Mouse (Mus musculus) liver, embryonic 14.5 days (tissue): ENCODE results near the gene Utrn. TPM values are rescaled to one million over a fixed set of nuclear protein-coding genes. Genes with fewer than 3 reads are reported as not detected.

Experiments used
- ATAC-seq: fragments of 200-750 bp; cut with Nextera tagmentation; 2 replicates; pipeline ENCODE4 v1.8.0; 2017; ENCODE audit warnings: moderate number of reproducible peaks, mild to moderate bottlenecking, moderate library complexity; ENCODE audit not compliant: insufficient read depth
- DNase-seq, 3 experiments: peaks; one replicate each; pipeline ENCODE4 v3.0.0-alpha.2; 2012 to 2013; ENCODE audit warnings: low read depth in 3 of 3, low spot score in 3 of 3
- H3K27ac ChIP-seq: fragments of 300-500 bp; sonication (generic); 2 replicates; pipeline ENCODE4 v1.5.1; 2014; ENCODE audit warnings: moderate library complexity, mild to moderate bottlenecking, control low read depth, inconsistent platforms
- H3K27me3 ChIP-seq: fragments of 300-500 bp; sonication (generic); 2 replicates; pipeline ENCODE4 v1.6.1; 2014; ENCODE audit warnings: mild to moderate bottlenecking, low read length, moderate library complexity; ENCODE audit not compliant: control insufficient read depth, insufficient read depth
- H3K36me3 ChIP-seq: fragments of 300-500 bp; sonication (generic); replicated peaks from 2 replicates; pipeline ENCODE4 v1.6.1; 2014; ENCODE audit warnings: low read depth; ENCODE audit not compliant: control insufficient read depth, insufficient read depth
- H3K4me1 ChIP-seq, 2 experiments: fragments of 200-500 bp in 1 of 2; fragments of 300-500 bp in 1 of 2; sonication (generic) in 1 of 2; replicated peaks; 2 replicates each; pipeline ENCODE4 v1.6.1; 2012 to 2014; ENCODE audit warnings: antibody characterized with exemption in 1 of 2, inconsistent platforms in 1 of 2, low read length in 1 of 2; ENCODE audit not compliant: control insufficient read depth in 2 of 2, insufficient read depth in 2 of 2
- H3K4me2 ChIP-seq: fragments of 300-500 bp; sonication (generic); 2 replicates; pipeline ENCODE4 v1.6.1; 2014; ENCODE audit warnings: low read depth, mild to moderate bottlenecking, control low read depth, moderate library complexity
- H3K4me3 ChIP-seq, 2 experiments: fragments of 200-500 bp in 1 of 2; fragments of 300-500 bp in 1 of 2; sonication (generic) in 1 of 2; 2 replicates each; pipeline ENCODE4 v1.5.1; 2012 to 2014; ENCODE audit warnings: low read depth in 2 of 2, low read length in 2 of 2, mild to moderate bottlenecking in 2 of 2, control low read depth in 1 of 2, inconsistent platforms in 1 of 2, moderate library complexity in 1 of 2; ENCODE audit not compliant: insufficient read depth in 1 of 2
- H3K9ac ChIP-seq: fragments of 300-500 bp; sonication (generic); replicated peaks from 2 replicates; pipeline ENCODE4 v1.6.1; 2014; ENCODE audit warnings: mild to moderate bottlenecking, control low read depth, moderate library complexity
- H3K9me3 ChIP-seq: fragments of 300-500 bp; sonication (generic); 2 replicates; pipeline ENCODE4 v1.6.1; 2016; ENCODE audit warnings: low read length, mixed read lengths; ENCODE audit not compliant: control insufficient read depth
- CTCF ChIP-seq: IDR thresholded peaks from 2 replicates; pipeline ENCODE4 v1.5.1; 2016; ENCODE audit warnings: antibody characterized with exemption, low read depth, control low read depth
- EP300 ChIP-seq: IDR thresholded peaks from 2 replicates; pipeline ENCODE4 v1.6.1; 2016; ENCODE audit warnings: antibody characterized with exemption, low read depth
- WGBS: fragments of 180-500 bp; shearing (Covaris S2); extraction: QIAGEN DNeasy Blood & Tissue Kit; methylation state at CpG from one replicate; pipeline ENCODE4 v1.1.7; 2014; ENCODE audit not compliant: insufficient replicate concordance; 5-methylcytosine and 5-hydroxymethylcytosine counted together
- polyA plus RNA-seq, 2 experiments: library from polyadenylated mRNA; depleted of rRNA in 1 of 2; stranded (reverse) in 1 of 2; unstranded in 1 of 2; fragments of >200 nt; fragmentation: Nextera tagmentation in 1 of 2; extraction: Ambion mirVana in 1 of 2; gene quantifications; 2 replicates each; pipeline versions ENCODE4 v1.2.1 to v1.2.3; 2012 to 2014

Utrn gene
- polyA plus RNA-seq, 2 experiments: 2.7 to 4.4 TPM

DNA sequence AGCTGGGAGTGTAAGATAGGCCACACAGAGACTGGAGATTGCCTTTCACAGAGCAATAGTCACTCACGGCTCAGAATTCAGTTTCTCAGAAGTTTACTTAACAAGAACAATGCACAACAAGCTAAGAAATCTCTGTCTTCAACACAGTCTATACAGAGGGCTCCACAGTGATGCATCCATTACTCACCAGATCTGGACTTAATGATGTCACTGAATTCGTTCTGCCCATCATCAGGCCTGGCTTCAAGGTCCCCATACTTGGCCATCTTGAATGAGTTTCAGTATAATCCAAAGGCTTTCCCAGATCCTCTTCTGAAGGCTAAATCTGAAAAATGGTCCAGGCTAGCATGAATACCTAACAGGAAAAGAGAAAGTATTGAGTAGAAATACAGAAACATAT, 7.8 kb downstream of the Utrn start:
- Histone ChIP-seq H3K9ac (no peak overlapping the region), H3K4me3 (no peak overlapping the region), H3K36me3 (no peaks in the 10 kb centered on the region), H3K27me3 (no peaks in the 10 kb centered on the region), H3K4me2 (no peak overlapping the region), H3K4me1 (peaks cover 0 to 4% of the 10 kb centered on the region in 2 experiments; a peak in 2 of 4 replicates), H3K27ac (no peak overlapping the region), H3K9me3 (no peaks in the 10 kb centered on the region)
- DNase-seq: no peak
- 38% methylated on average over 2 of the region's 2 CpGs for WGBS
- ATAC-seq: no peak
- TF ChIP-seq EP300 (no peak), CTCF (no peak)

DNA sequence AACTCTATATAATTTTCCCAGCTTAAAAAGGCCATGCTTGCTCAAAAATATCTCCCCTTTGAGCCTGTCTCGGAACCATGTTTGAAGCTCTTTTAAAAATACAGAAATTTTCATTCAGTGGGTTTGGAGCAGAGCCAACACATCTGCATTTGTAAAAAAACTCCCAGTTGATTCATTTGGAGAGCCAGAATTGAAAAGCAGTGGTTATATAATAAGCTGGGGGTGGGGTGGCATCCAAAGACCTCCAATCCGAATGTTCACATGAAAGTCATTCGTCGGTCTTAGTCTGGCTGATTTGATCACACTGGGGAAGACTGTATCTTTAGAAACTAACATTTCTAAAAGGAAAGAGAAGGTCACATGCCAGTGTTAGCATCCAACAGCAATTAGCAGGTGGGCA, 8.4 kb downstream of the Utrn start:
- no peak overlapping the region for H3K4me3 ChIP-seq
- no peaks in the 10 kb centered on the region for H3K27me3 ChIP-seq
- TF ChIP-seq EP300 (no peak), CTCF (no peak)
- 58% methylated on average over 4 of the region's 4 CpGs for WGBS
- H3K9me3 ChIP-seq: no peaks in the 10 kb centered on the region
- H3K36me3 ChIP-seq: no peaks in the 10 kb centered on the region
- H3K4me1 ChIP-seq: peaks cover 0 to 4% of the 10 kb centered on the region in 2 experiments; a peak in 2 of 4 replicates
- DNase-seq (no peak), ATAC-seq (no peak)
- H3K4me2 ChIP-seq: no peak overlapping the region
- H3K27ac ChIP-seq: no peak overlapping the region
- H3K9ac ChIP-seq: no peak overlapping the region

DNA sequence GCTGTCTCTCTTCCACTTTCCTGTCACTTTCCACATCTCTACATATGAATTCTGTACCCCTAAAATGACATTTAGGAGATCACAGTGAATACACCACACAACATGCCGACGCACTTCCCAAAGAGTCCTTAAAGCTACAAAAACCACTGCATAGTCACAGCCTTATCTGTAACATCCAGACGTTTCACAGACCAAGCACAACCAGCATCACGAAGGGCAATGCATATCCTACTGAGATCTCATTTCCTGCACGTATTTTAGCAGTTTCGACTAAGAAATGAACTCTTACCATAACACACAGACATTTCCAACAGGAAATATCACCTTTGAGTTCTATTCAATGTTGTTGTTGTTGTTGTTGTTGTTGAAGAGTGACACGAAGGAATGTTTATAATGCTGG, 8.8 kb downstream of the Utrn start:
- WGBS: 15% methylated on average over 7 of the region's 7 CpGs
- ATAC-seq: no peak
- DNase-seq: peak in 1 of 3 experiments; percentile 13
- Histone ChIP-seq H3K4me2 (no peak overlapping the region), H3K9me3 (no peaks in the 10 kb centered on the region), H3K27me3 (no peaks in the 10 kb centered on the region), H3K36me3 (no peaks in the 10 kb centered on the region), H3K4me1 (peaks cover 0 to 4% of the 10 kb centered on the region in 2 experiments; a peak in 2 of 4 replicates), H3K27ac (no peak overlapping the region), H3K9ac (no peak overlapping the region), H3K4me3 (no peak overlapping the region)
- no peak for TF ChIP-seq CTCF
- peak; percentile 49; the same call in 1 of the 2 replicates for TF ChIP-seq EP300

GRCm38 (mm10) chr10:12858017-12858416, 11.1 kb downstream of the Utrn start:
- no peak for DNase-seq
- Histone ChIP-seq H3K9ac (no peak overlapping the region), H3K9me3 (no peaks in the 10 kb centered on the region), H3K4me1 (peaks cover 0 to 9% of the 10 kb centered on the region in 2 experiments; a peak in 2 of 4 replicates), H3K27me3 (no peaks in the 10 kb centered on the region), H3K4me2 (no peak overlapping the region), H3K27ac (no peak overlapping the region), H3K4me3 (no peak overlapping the region), H3K36me3 (no peaks in the 10 kb centered on the region)
- TF ChIP-seq EP300: no peak
- TF ChIP-seq CTCF: no peak
- no peak for ATAC-seq
- 64% methylated on average over 5 of the region's 5 CpGs for WGBS

GRCm38 (mm10) chr10:12854298-12854697, 14.9 kb downstream of the Utrn start:
- H3K4me2 ChIP-seq: no peak overlapping the region
- H3K36me3 ChIP-seq: no peaks in the 10 kb centered on the region
- no peak overlapping the region for H3K27ac ChIP-seq
- no peak for DNase-seq
- no peak for ATAC-seq
- no peaks in the 10 kb centered on the region for H3K9me3 ChIP-seq
- TF ChIP-seq CTCF: no peak
- no peak for TF ChIP-seq EP300
- 62% methylated on average over 6 of the region's 6 CpGs for WGBS
- H3K9ac ChIP-seq: no peak overlapping the region
- H3K4me3 ChIP-seq: no peak overlapping the region
- peaks cover 0 to 7% of the 10 kb centered on the region in 2 experiments; a peak in 2 of 4 replicates for H3K4me1 ChIP-seq
- no peaks in the 10 kb centered on the region for H3K27me3 ChIP-seq
